Mouse (Mus musculus): ENCODE results near the gene Kiz. TPM values are rescaled to one million over a fixed set of nuclear protein-coding genes. Genes with fewer than 3 reads are reported as not detected.

The Kiz gene
- polyA plus RNA-seq, 1 experiment from 2014 or later = 28.4 TPM

DNA sequence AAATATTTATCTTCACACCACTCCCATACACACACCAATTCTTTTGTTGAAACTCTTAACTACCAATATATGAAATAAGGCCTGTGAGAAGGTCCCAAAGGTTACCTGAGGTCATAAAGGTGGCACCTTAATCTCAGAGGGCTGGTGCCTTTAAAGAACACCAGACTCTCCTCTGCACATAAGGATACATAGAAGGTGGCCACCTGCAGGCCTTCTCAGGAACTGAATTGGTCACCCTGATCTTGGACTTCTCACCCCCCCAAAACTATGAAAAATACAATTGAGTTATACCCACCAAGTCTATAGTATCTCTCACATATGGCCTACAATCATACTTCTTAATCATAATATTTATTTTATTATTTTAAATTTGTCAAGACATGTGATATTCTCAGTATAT lies 43.3 kb downstream of the Kiz start:
- no peak overlapping the region for H3K4me2 ChIP-seq (ENCODE audit: low read length)
- no peak overlapping the region for H3K9ac ChIP-seq (ENCODE audit: low read length)
- no peaks in the 10 kb centered on the region for H3K27me3 ChIP-seq (ENCODE audit: control insufficient read depth, insufficient read depth, low read length)
- no peaks in the 10 kb centered on the region for H3K9me3 ChIP-seq (ENCODE audit: control insufficient read depth, low read length)
- H3K27ac ChIP-seq (replicated peaks in 1 of 2; ENCODE audit: control insufficient read depth in 1 of 2, insufficient read depth in 1 of 2, low read depth in 2 of 2, low read length in 2 of 2) = no peak overlapping the region
- no peaks in the 10 kb centered on the region for H3K36me3 ChIP-seq (ENCODE audit: control insufficient read depth, insufficient read depth, low read length)
- H3K4me1 ChIP-seq (ENCODE audit: control insufficient read depth in 2 of 2, insufficient read depth in 2 of 2, low read length in 2 of 2) = no peaks in the 10 kb centered on the region
- no peak for ATAC-seq (ENCODE audit: insufficient number of reproducible peaks, insufficient read depth, low FRiP score, low read depth)
- H3K4me3 ChIP-seq (ENCODE audit: control insufficient read depth in 1 of 2, insufficient read depth in 1 of 2, low read depth in 1 of 2, low read length in 2 of 2) = no peak overlapping the region

DNA sequence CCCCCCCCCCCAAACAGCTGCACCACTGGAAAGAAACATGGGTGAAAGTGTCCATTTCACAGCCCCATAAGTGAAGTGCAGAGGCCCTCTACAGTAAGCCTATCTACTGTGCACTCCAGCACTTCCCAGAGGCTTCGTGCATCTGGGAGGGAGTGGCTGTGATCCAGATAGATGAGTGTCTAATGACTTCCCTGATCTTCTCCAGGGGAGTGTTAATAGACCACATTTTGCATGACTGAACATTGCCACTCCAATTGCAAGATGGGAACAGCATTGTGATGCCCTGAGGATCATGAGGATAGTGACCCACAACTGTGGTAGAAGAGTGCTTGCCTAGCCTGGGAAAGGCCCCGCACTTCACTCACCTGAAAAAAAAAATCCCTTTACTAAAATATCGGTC lies 60.4 kb downstream of the Kiz start:
- no peaks in the 10 kb centered on the region for H3K27me3 ChIP-seq (ENCODE audit: control insufficient read depth, insufficient read depth, low read length)
- no peak overlapping the region for H3K9ac ChIP-seq (ENCODE audit: low read length)
- no peak overlapping the region for H3K4me2 ChIP-seq (ENCODE audit: low read length)
- H3K36me3 ChIP-seq (ENCODE audit: control insufficient read depth, insufficient read depth, low read length) = no peaks in the 10 kb centered on the region
- ATAC-seq (ENCODE audit: insufficient number of reproducible peaks, insufficient read depth, low FRiP score, low read depth) = no peak
- no peaks in the 10 kb centered on the region; a peak in 1 of 4 replicates for H3K4me1 ChIP-seq (ENCODE audit: control insufficient read depth in 2 of 2, insufficient read depth in 2 of 2, low read length in 2 of 2)
- WGBS = 79% methylated on average over 3 of the region's 3 CpGs
- H3K9me3 ChIP-seq (ENCODE audit: control insufficient read depth, low read length) = no peaks in the 10 kb centered on the region
- H3K4me3 ChIP-seq (ENCODE audit: control insufficient read depth in 1 of 2, insufficient read depth in 1 of 2, low read depth in 1 of 2, low read length in 2 of 2) = no peak overlapping the region
- H3K27ac ChIP-seq (replicated peaks in 1 of 2; ENCODE audit: control insufficient read depth in 1 of 2, insufficient read depth in 1 of 2, low read depth in 2 of 2, low read length in 2 of 2) = no peak overlapping the region

DNA sequence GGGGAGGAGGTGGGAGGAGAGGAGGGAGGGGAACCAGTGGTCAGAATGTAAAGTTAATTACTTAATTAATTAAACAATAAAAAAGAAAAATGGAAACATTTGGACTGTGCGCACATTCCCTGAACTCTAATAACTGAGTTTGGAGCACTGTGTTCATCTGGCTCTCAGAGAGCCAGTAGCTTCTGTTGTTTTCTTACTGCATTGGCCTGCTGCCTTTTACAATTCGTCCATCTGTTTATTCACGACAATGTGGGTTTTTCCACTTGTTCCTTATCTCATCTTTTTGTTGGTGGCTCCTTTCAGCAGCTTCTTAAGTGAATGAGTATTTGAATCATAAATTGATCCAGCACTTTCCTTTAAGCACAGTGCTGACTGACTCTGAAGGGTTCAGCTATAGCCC lies 62.1 kb downstream of the Kiz start:
- H3K9ac ChIP-seq (ENCODE audit: low read length) = no peak overlapping the region
- no peak for ATAC-seq (ENCODE audit: insufficient number of reproducible peaks, insufficient read depth, low FRiP score, low read depth)
- H3K27me3 ChIP-seq (ENCODE audit: control insufficient read depth, insufficient read depth, low read length) = no peaks in the 10 kb centered on the region
- 46% methylated on average over 3 of the region's 3 CpGs for WGBS
- H3K9me3 ChIP-seq (ENCODE audit: control insufficient read depth, low read length) = no peaks in the 10 kb centered on the region
- H3K4me1 ChIP-seq (ENCODE audit: control insufficient read depth in 2 of 2, insufficient read depth in 2 of 2, low read length in 2 of 2) = no peaks in the 10 kb centered on the region; a peak in 1 of 4 replicates
- no peaks in the 10 kb centered on the region for H3K36me3 ChIP-seq (ENCODE audit: control insufficient read depth, insufficient read depth, low read length)
- H3K4me2 ChIP-seq (ENCODE audit: low read length) = no peak overlapping the region
- no peak overlapping the region for H3K27ac ChIP-seq (replicated peaks in 1 of 2; ENCODE audit: control insufficient read depth in 1 of 2, insufficient read depth in 1 of 2, low read depth in 2 of 2, low read length in 2 of 2)
- no peak overlapping the region for H3K4me3 ChIP-seq (ENCODE audit: control insufficient read depth in 1 of 2, insufficient read depth in 1 of 2, low read depth in 1 of 2, low read length in 2 of 2)

DNA sequence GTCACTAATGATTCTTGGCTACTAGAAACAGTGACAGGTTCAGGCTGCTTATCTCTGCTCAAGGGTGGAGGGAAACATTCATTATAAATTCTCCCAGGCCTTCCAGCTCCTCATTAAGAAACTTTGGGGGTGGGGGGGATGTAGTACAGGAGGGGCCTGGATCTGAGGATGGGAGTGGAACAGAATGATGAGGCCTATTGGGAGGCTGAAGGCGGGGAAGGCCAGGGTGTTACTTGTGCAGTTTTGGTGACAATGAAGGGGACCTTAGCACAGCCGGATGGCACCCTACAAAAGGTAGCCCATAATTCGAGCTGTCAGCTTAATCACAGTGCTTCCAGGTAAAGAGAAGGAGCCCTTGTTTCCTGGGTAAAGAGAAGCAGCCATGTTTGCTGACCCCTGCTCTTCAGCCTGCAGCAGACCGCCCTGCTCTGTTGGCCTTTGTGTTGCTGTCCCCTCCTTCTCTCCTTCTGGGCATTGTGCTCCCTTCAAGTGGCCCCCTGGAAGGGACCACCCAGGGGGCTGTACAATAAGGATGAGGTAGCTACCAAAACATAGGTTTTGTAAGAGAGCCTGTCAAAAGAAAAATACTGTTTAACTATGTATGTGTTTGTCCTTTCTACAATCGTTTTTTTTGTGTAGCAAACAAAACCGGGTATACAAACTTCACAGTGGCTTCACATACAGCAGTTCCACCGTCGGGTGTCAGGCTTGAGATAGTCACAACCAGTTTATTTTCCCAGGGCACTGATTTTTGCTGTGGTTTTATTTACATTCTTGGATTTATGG lies 64.9 kb downstream of the Kiz start:
- Histone ChIP-seq H3K36me3 (ENCODE audit: control insufficient read depth, insufficient read depth, low read length) (no peaks in the 10 kb centered on the region), H3K9ac (ENCODE audit: low read length) (no peak overlapping the region), H3K4me3 (ENCODE audit: control insufficient read depth in 1 of 2, insufficient read depth in 1 of 2, low read depth in 1 of 2, low read length in 2 of 2) (no peak overlapping the region), H3K27ac (replicated peaks in 1 of 2; ENCODE audit: control insufficient read depth in 1 of 2, insufficient read depth in 1 of 2, low read depth in 2 of 2, low read length in 2 of 2) (no peak overlapping the region), H3K4me2 (ENCODE audit: low read length) (no peak overlapping the region), H3K9me3 (ENCODE audit: control insufficient read depth, low read length) (no peaks in the 10 kb centered on the region), H3K27me3 (ENCODE audit: control insufficient read depth, insufficient read depth, low read length) (no peaks in the 10 kb centered on the region), H3K4me1 (ENCODE audit: control insufficient read depth in 2 of 2, insufficient read depth in 2 of 2, low read length in 2 of 2) (no peaks in the 10 kb centered on the region; a peak in 1 of 4 replicates)
- no peak for ATAC-seq (ENCODE audit: insufficient number of reproducible peaks, insufficient read depth, low FRiP score, low read depth)
- WGBS = 34% methylated on average over 8 of the region's 8 CpGs

DNA sequence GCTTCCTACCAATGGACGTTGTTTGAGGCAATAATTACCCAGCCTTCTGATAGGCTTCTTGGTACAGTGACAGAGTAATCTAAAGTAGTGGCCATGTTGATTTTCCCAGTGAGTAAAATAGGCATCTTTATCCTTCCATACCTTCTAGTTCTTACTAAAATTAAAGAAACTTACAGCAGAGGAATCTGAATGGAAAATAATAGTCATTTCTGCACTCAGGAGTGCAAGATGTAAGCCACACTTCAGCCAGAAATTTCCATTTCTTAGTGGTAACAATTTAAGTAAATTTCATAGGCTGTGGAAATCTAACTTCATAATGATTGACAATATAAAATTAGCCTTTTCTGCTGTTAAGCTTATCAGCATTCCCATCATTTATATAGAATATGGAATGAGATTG lies 69.6 kb downstream of the Kiz start:
- Histone ChIP-seq H3K4me1 (ENCODE audit: control insufficient read depth in 2 of 2, insufficient read depth in 2 of 2, low read length in 2 of 2) (no peaks in the 10 kb centered on the region; a peak in 1 of 4 replicates), H3K9me3 (ENCODE audit: control insufficient read depth, low read length) (no peaks in the 10 kb centered on the region), H3K36me3 (ENCODE audit: control insufficient read depth, insufficient read depth, low read length) (no peaks in the 10 kb centered on the region), H3K4me2 (ENCODE audit: low read length) (no peak overlapping the region), H3K9ac (ENCODE audit: low read length) (no peak overlapping the region), H3K27me3 (ENCODE audit: control insufficient read depth, insufficient read depth, low read length) (no peaks in the 10 kb centered on the region), H3K27ac (replicated peaks in 1 of 2; ENCODE audit: control insufficient read depth in 1 of 2, insufficient read depth in 1 of 2, low read depth in 2 of 2, low read length in 2 of 2) (no peak overlapping the region), H3K4me3 (ENCODE audit: control insufficient read depth in 1 of 2, insufficient read depth in 1 of 2, low read depth in 1 of 2, low read length in 2 of 2) (no peak overlapping the region)
- 83% methylated on average over 1 of the region's 1 CpGs for WGBS
- ATAC-seq (ENCODE audit: insufficient number of reproducible peaks, insufficient read depth, low FRiP score, low read depth) = no peak

DNA sequence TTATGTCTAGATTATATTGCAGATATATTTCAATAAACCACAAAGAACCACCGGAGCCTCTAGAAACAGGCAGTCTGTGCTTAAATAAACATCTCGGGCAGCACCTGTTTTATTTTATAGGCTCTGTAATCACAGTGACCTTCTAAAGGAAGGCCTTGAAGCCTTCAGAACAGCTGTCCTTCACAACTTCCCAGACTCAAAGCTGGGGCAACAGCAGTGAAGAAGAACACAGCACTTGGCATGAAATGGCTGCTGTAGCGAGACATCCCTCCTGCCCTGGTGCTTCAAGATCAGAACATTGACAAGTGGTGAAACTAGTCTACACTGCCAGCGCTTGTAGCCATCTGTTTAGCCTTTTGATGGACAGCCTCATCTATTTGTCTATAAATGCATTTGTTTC lies 70.2 kb downstream of the Kiz start:
- WGBS = 87% methylated on average over 4 of the region's 4 CpGs
- no peaks in the 10 kb centered on the region for H3K27me3 ChIP-seq (ENCODE audit: control insufficient read depth, insufficient read depth, low read length)
- no peaks in the 10 kb centered on the region for H3K36me3 ChIP-seq (ENCODE audit: control insufficient read depth, insufficient read depth, low read length)

DNA sequence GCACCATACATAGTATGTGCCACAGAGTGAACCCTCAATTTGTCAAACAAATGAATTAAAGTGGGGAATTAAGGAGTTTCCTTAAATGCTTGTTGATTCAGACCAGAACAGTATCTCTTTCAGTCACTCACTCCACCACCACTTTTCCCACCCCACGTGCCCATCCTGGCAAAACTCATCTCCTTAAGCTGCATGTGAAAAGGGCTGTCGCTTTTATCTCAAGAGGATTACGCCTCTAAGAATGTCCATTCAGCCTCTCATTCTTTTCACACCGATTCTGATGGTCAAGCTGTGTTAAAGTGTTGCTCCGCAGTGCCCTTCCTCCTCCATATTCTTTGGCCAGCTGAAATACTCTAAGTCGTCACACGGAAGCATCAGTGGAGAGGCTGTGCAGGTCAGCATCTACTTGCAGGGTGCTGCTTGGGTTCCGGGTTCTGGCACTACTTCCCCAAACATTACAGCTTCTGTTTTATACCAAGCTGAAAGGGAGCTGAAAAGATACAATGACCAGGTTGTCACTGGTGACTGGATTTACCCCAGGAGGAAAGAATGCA lies 92.6 kb downstream of the Kiz start:
- Histone ChIP-seq H3K36me3 (ENCODE audit: control insufficient read depth, insufficient read depth, low read length) (0 out of 2 replicates have a peak, but pooled peaks cover 4% of the 10 kb centered on the region), H3K27me3 (ENCODE audit: control insufficient read depth, insufficient read depth, low read length) (no peaks in the 10 kb centered on the region), H3K4me1 (ENCODE audit: control insufficient read depth in 2 of 2, insufficient read depth in 2 of 2, low read length in 2 of 2) (peaks cover 0 to 8% of the 10 kb centered on the region in 2 experiments; a peak in 1 of 4 replicates), H3K27ac (replicated peaks in 1 of 2; ENCODE audit: control insufficient read depth in 1 of 2, insufficient read depth in 1 of 2, low read depth in 2 of 2, low read length in 2 of 2) (no peak overlapping the region), H3K4me2 (ENCODE audit: low read length) (peak overlapping the region; percentile 1; the same call in 1 of the 2 replicates), H3K9me3 (ENCODE audit: control insufficient read depth, low read length) (no peaks in the 10 kb centered on the region), H3K9ac (ENCODE audit: low read length) (no peak overlapping the region), H3K4me3 (ENCODE audit: control insufficient read depth in 1 of 2, insufficient read depth in 1 of 2, low read depth in 1 of 2, low read length in 2 of 2) (no peak overlapping the region)
- ATAC-seq (ENCODE audit: insufficient number of reproducible peaks, insufficient read depth, low FRiP score, low read depth) = no peak
- WGBS = 18% methylated on average over 8 of the region's 8 CpGs

More for the DNA sequence above, 70.2 kb downstream of the Kiz start:
- no peak overlapping the region for H3K4me3 ChIP-seq (ENCODE audit: control insufficient read depth in 1 of 2, insufficient read depth in 1 of 2, low read depth in 1 of 2, low read length in 2 of 2)
- no peak for ATAC-seq (ENCODE audit: insufficient number of reproducible peaks, insufficient read depth, low FRiP score, low read depth)
- no peak overlapping the region for H3K4me2 ChIP-seq (ENCODE audit: low read length)
- no peak overlapping the region for H3K27ac ChIP-seq (replicated peaks in 1 of 2; ENCODE audit: control insufficient read depth in 1 of 2, insufficient read depth in 1 of 2, low read depth in 2 of 2, low read length in 2 of 2)
- H3K9ac ChIP-seq (ENCODE audit: low read length) = no peak overlapping the region
- no peaks in the 10 kb centered on the region for H3K9me3 ChIP-seq (ENCODE audit: control insufficient read depth, low read length)
- no peaks in the 10 kb centered on the region for H3K4me1 ChIP-seq (ENCODE audit: control insufficient read depth in 2 of 2, insufficient read depth in 2 of 2, low read length in 2 of 2)

Data from heart, embryonic 14.5 days (tissue).